Mouse (Mus musculus) cerebellum, adult 2 months (tissue): Measurements from ENCODE around the gene Tm4sf4. TPM values are rescaled to one million over a fixed set of nuclear protein-coding genes. Genes with fewer than 3 reads are reported as not detected.

Experiments used
- DNase-seq, 2 experiments: peaks; one replicate each; pipeline ENCODE4 v3.0.0; 2021
- H3K27ac ChIP-seq: fragments of 200-500 bp; 2 replicates; pipeline ENCODE4 v1.5.1; 2012; ENCODE audit warnings: low read length, control low read depth, inconsistent platforms; ENCODE audit not compliant: insufficient read depth
- H3K27me3 ChIP-seq: fragments of 200-500 bp; 2 replicates; pipeline ENCODE4 v1.6.1; 2012; ENCODE audit warnings: inconsistent platforms, mild to moderate bottlenecking, low read length, moderate library complexity; ENCODE audit not compliant: control insufficient read depth, insufficient read depth
- H3K4me1 ChIP-seq: fragments of 200-500 bp; 2 replicates; pipeline ENCODE4 v1.6.1; 2011; ENCODE audit warnings: low read length; ENCODE audit not compliant: control insufficient read depth, insufficient read depth
- H3K4me3 ChIP-seq: fragments of 200-500 bp; replicated peaks from 2 replicates; pipeline ENCODE3; 2011; ENCODE audit warnings: mild to moderate bottlenecking, low read depth, low read length, control low read depth; ENCODE audit not compliant: insufficient read depth
- CTCF ChIP-seq: fragments of 200-500 bp; IDR thresholded peaks from 2 replicates; pipeline ENCODE4 v1.5.1; 2011; ENCODE audit warnings: low read depth, mild to moderate bottlenecking, control low read depth, low read length, moderate library complexity, borderline replicate concordance; ENCODE audit not compliant: insufficient read depth
- POLR2A ChIP-seq: fragments of 200-500 bp; IDR thresholded peaks from 2 replicates; pipeline ENCODE4 v1.6.1; 2011; ENCODE audit warnings: low read length, control low read depth, borderline replicate concordance; ENCODE audit not compliant: insufficient read depth
- WGBS: fragments of 180-500 bp; shearing (Covaris S2); methylation state at CpG from one replicate; pipeline ENCODE4 v1.1.7; 2018; 5-methylcytosine and 5-hydroxymethylcytosine counted together
- polyA plus RNA-seq: library from polyadenylated mRNA; depleted of rRNA; stranded (reverse); fragments of >200 nt; gene quantifications from 2 replicates; pipeline ENCODE4 v1.2.3, GENCODE M21; 2012; rRNA removed

Gene Tm4sf4
- 0.06 TPM in 1 of 2 replicates, not detected in the other for polyA plus RNA-seq

GRCm38 (mm10) chr3:57425089-57425730 lies at the start of gene Tm4sf4:
TSS of gene Tm4sf4 (plus strand) at chr3:57425314.
- WGBS, result 47% methylated on average over 10 of the region's 10 CpGs
- Histone ChIP-seq H3K4me3 (no peak within 1 kb of the TSS), H3K4me1 (no peaks in the 10 kb centered on the region; the same call in 1 of the 2 replicates), H3K27ac (no peak within 1 kb of the TSS), H3K27me3 (no peaks in the 10 kb centered on the region; the same call in 1 of the 2 replicates)
- no peak for TF ChIP-seq POLR2A
- no peak for TF ChIP-seq CTCF
- no peak for DNase-seq

GRCm38 (mm10) chr3:57386423-57386822 lies 38.7 kb upstream of the Tm4sf4 start:
- no peak for DNase-seq
- H3K4me1 ChIP-seq, result no peaks in the 10 kb centered on the region
- no peak overlapping the region for H3K27ac ChIP-seq
- no peaks in the 10 kb centered on the region for H3K27me3 ChIP-seq
- H3K4me3 ChIP-seq, result no peak overlapping the region
- WGBS, result 80% methylated on average over 6 of the region's 6 CpGs
- no peak for TF ChIP-seq POLR2A
- TF ChIP-seq CTCF, result no peak

GRCm38 (mm10) chr3:57386895-57387294 lies 38.2 kb upstream of the Tm4sf4 start:
- TF ChIP-seq POLR2A, result no peak
- TF ChIP-seq CTCF, result no peak
- H3K27me3 ChIP-seq, result no peaks in the 10 kb centered on the region
- DNase-seq, result no peak
- WGBS, result 85% methylated on average over 2 of the region's 2 CpGs
- no peak overlapping the region for H3K4me3 ChIP-seq
- no peak overlapping the region for H3K27ac ChIP-seq
- no peaks in the 10 kb centered on the region for H3K4me1 ChIP-seq

GRCm38 (mm10) chr3:57387593-57387992 lies 37.5 kb upstream of the Tm4sf4 start:
- no peak for TF ChIP-seq CTCF
- DNase-seq, result no peak
- H3K27me3 ChIP-seq, result no peaks in the 10 kb centered on the region
- 79% methylated on average over 2 of the region's 2 CpGs for whole genome bisulfite sequencing
- H3K4me3 ChIP-seq, result no peak overlapping the region
- no peaks in the 10 kb centered on the region for H3K4me1 ChIP-seq
- H3K27ac ChIP-seq, result no peak overlapping the region

- no peak overlapping the region for H3K27ac ChIP-seq
- 89% methylated on average over 4 of the region's 4 CpGs for WGBS
- TF ChIP-seq POLR2A (no peak), CTCF (no peak)
- no peak for DNase-seq
- no peak overlapping the region for H3K4me3 ChIP-seq
- H3K27me3 ChIP-seq, result no peaks in the 10 kb centered on the region
- H3K4me1 ChIP-seq, result no peaks in the 10 kb centered on the region
Measured at GRCm38 (mm10) chr3:57411535-57411934, 13.6 kb upstream of the Tm4sf4 start.

GRCm38 (mm10) chr3:57420233-57420632 lies 4.9 kb upstream of the Tm4sf4 start:
- Histone ChIP-seq H3K27me3 (no peaks in the 10 kb centered on the region; the same call in 1 of the 2 replicates), H3K4me1 (no peaks in the 10 kb centered on the region), H3K4me3 (no peak overlapping the region), H3K27ac (no peak overlapping the region)
- DNase-seq, result no peak
- 68% methylated on average over 2 of the region's 2 CpGs for WGBS
- TF ChIP-seq POLR2A (no peak), CTCF (no peak)

GRCm38 (mm10) chr3:57420660-57421059 lies 4.5 kb upstream of the Tm4sf4 start:
- no peaks in the 10 kb centered on the region; the same call in 1 of the 2 replicates for H3K4me1 ChIP-seq
- no peak for DNase-seq
- TF ChIP-seq POLR2A, result no peak
- no peak for TF ChIP-seq CTCF
- WGBS, result 100% methylated on average over 1 of the region's 1 CpGs
- H3K27me3 ChIP-seq, result no peaks in the 10 kb centered on the region; the same call in 1 of the 2 replicates
- no peak overlapping the region for H3K27ac ChIP-seq
- H3K4me3 ChIP-seq, result no peak overlapping the region

- DNase-seq, result no peak
- 22% methylated on average over 11 of the region's 11 CpGs for WGBS
- TF ChIP-seq POLR2A, result no peak
- no peak for TF ChIP-seq CTCF
- Histone ChIP-seq H3K27ac (no peak overlapping the region), H3K4me1 (no peaks in the 10 kb centered on the region; the same call in 1 of the 2 replicates), H3K27me3 (no peaks in the 10 kb centered on the region; the same call in 1 of the 2 replicates), H3K4me3 (no peak overlapping the region)
Measured at GRCm38 (mm10) chr3:57426351-57426750, 1.2 kb downstream of the Tm4sf4 start.
